8 mouse cellular contexts compared by ENCODE assay signal in genomic region chr3:144366976-144367765, GRCm38 (mm10).
DNase-seq lines count a peak whose midpoint lies in the region; ATAC-seq and TF ChIP-seq lines count a peak whose summit lies in the region.

No protein-coding gene starts in this region.

- no peaks in the 10 kb centered on the region for H3K4me1 ChIP-seq in kidney, embryonic 16.5 days (ENCODE audit: insufficient read depth, low read length)
- H3K4me1 ChIP-seq in kidney, adult 2 months (ENCODE audit: control insufficient read depth, insufficient read depth, low read length), result no peaks in the 10 kb centered on the region
- H3K4me1 ChIP-seq in forebrain, postnatal 0 days (ENCODE audit: insufficient read depth), result no peaks in the 10 kb centered on the region
- peaks cover 10% of the 10 kb centered on the region for H3K4me1 ChIP-seq in olfactory bulb, adult 2 months (ENCODE audit: control insufficient read depth, insufficient read depth, low read length)

- H3K27ac ChIP-seq in kidney, embryonic 16.5 days (ENCODE audit: low read length), result no peak overlapping the region
- H3K27ac ChIP-seq in kidney, adult 2 months (ENCODE audit: insufficient read depth, low read depth, low read length), result no peak overlapping the region
- H3K27ac ChIP-seq in forebrain, postnatal 0 days (ENCODE audit: low read depth, low read length), result no peak overlapping the region
- no peak overlapping the region for H3K27ac ChIP-seq in olfactory bulb, adult 2 months (ENCODE audit: insufficient read depth, low read depth, low read length)

- intact Hi-C loops in left cerebral cortex, postnatal 14 days (cut with DNase I), result loop anchor here (5.0 kb wide), 1 partner anchor 45 kb away; no protein-coding TSS in a partner anchor

- DNase-seq in kidney, adult 2 months, result no peak
- peak; percentile 11 for DNase-seq in cerebellum, adult 8-10 months
- DNase-seq in forebrain, postnatal 0 days, result peak; percentile 65
- peak; percentile 38 to 46 for DNase-seq in left cerebral cortex, postnatal 14 days (ENCODE audit: low spot score in 2 of 2)
- DNase-seq in adrenal gland, postnatal 25 days, result no peak
- no peak for DNase-seq in ovary, postnatal 14 days (ENCODE audit: low spot score)

- peak; percentile 7; the same call in 1 of the 2 replicates for ATAC-seq in kidney, embryonic 16.5 days (ENCODE audit: low FRiP score, low TSS enrichment)
- peak; percentile 69 for ATAC-seq in forebrain, postnatal 0 days

- WGBS in kidney, embryonic 16.5 days, result 28% methylated on average over 22 of the region's 22 CpGs
- 35% methylated on average over 22 of the region's 22 CpGs for WGBS in kidney, adult 2 months
- 4% methylated on average over 22 of the region's 22 CpGs for WGBS in forebrain, postnatal 0 days
- WGBS in olfactory bulb, adult 2 months, result 7% methylated on average over 22 of the region's 22 CpGs

- no peaks in the 10 kb centered on the region for H3K27me3 ChIP-seq in kidney, embryonic 16.5 days (ENCODE audit: insufficient read depth, low read length)
- no peaks in the 10 kb centered on the region for H3K27me3 ChIP-seq in kidney, adult 2 months (replicated peaks; ENCODE audit: control insufficient read depth, insufficient read depth, low read length)
- no peaks in the 10 kb centered on the region for H3K27me3 ChIP-seq in forebrain, postnatal 0 days (ENCODE audit: insufficient read depth, low read length)

- no peak overlapping the region for H3K9ac ChIP-seq in kidney, embryonic 16.5 days (replicated peaks; ENCODE audit: low read length)
- H3K9ac ChIP-seq in forebrain, postnatal 0 days, result 0 out of 2 replicates have a peak overlapping the region, but pooled peaks have one; percentile 22

- no peaks in the 10 kb centered on the region for H3K36me3 ChIP-seq in kidney, embryonic 16.5 days (ENCODE audit: insufficient read depth, low read length)
- H3K36me3 ChIP-seq in kidney, adult 2 months (ENCODE audit: control insufficient read depth, insufficient read depth, low read length), result no peaks in the 10 kb centered on the region
- H3K36me3 ChIP-seq in forebrain, postnatal 0 days (ENCODE audit: insufficient read depth), result no peaks in the 10 kb centered on the region

- no peak; the same call in 1 of the 2 replicates for TF ChIP-seq CTCF in kidney, adult 2 months (conservative IDR thresholded peaks at IDR 0.05; ENCODE audit: insufficient read depth, insufficient read length, low read depth, low read length)
- peak; percentile 70 for TF ChIP-seq CTCF in forebrain, postnatal 0 days (IDR thresholded peaks at IDR 0.05; ENCODE audit: low read depth)
- no peak for TF ChIP-seq CTCF in olfactory bulb, adult 2 months (IDR thresholded peaks at IDR 0.05; ENCODE audit: insufficient read depth, low read depth, low read length)

- H3K4me3 ChIP-seq in kidney, embryonic 16.5 days (ENCODE audit: low read length), result peak overlapping the region; percentile 25
- no peak overlapping the region for H3K4me3 ChIP-seq in kidney, adult 2 months (ENCODE audit: insufficient read depth, low read depth, low read length)
- peak overlapping the region; percentile 35 for H3K4me3 ChIP-seq in forebrain, postnatal 0 days (ENCODE audit: low read depth, low read length)
- peak overlapping the region; percentile 21 for H3K4me3 ChIP-seq in olfactory bulb, adult 2 months (ENCODE audit: insufficient read depth, low read depth, low read length)

- no peaks in the 10 kb centered on the region for H3K9me3 ChIP-seq in kidney, embryonic 16.5 days (ENCODE audit: low read length)
- H3K9me3 ChIP-seq in forebrain, postnatal 0 days (ENCODE audit: low read length), result no peaks in the 10 kb centered on the region

- TF ChIP-seq POLR2A in kidney, adult 2 months (IDR thresholded peaks at IDR 0.05; ENCODE audit: low read depth, low read length), result no peak
- TF ChIP-seq POLR2A in olfactory bulb, adult 2 months (IDR thresholded peaks at IDR 0.05; ENCODE audit: insufficient read depth, low read depth, low read length), result no peak

- H3K4me2 ChIP-seq in kidney, embryonic 16.5 days (replicated peaks; ENCODE audit: low read depth, low read length), result peak overlapping the region; percentile 49
- H3K4me2 ChIP-seq in forebrain, postnatal 0 days (ENCODE audit: low read depth), result peak overlapping the region; percentile 53

Comparison
In these comparisons a context has a peak if more than half of its experiments do, and no peak if none do; other contexts are left out.
1. DNase-seq: peak in cerebellum, adult 8-10 months (single experiment), forebrain, postnatal 0 days (single experiment) and left cerebral cortex, postnatal 14 days (2 of 2); none in kidney, adult 2 months (single experiment), adrenal gland, postnatal 25 days (single experiment) and ovary, postnatal 14 days (single experiment).